Mouse (Mus musculus) liver, adult 2 months (tissue): ENCODE data around the gene Hnrnpa3. TPM values are rescaled to one million over a fixed set of nuclear protein-coding genes. Genes with fewer than 3 reads are reported as not detected.
A peak's percentile ranks its signal among the peaks of the same experiment; 100 is the strongest.

Source experiments
- DNase-seq: peaks from one replicate; pipeline ENCODE4 v3.0.0-alpha.2; 2011; ENCODE audit warnings: low read depth, low spot score; ENCODE audit errors: extremely low read depth
- H3K27ac ChIP-seq: fragments of 200-500 bp; replicated peaks from 2 replicates; pipeline ENCODE4 v1.5.1; 2012; ENCODE audit warnings: low read depth, mild to moderate bottlenecking, control low read depth, inconsistent platforms, low read length; ENCODE audit not compliant: insufficient read depth
- H3K27me3 ChIP-seq: fragments of 200-500 bp; 2 replicates; pipeline ENCODE4 v1.6.1; 2012; ENCODE audit warnings: mild to moderate bottlenecking, moderate library complexity, low read length, inconsistent platforms; ENCODE audit not compliant: control insufficient read depth, insufficient read depth
- H3K36me3 ChIP-seq: fragments of 200-500 bp; 2 replicates; pipeline ENCODE4 v1.6.1; 2012; ENCODE audit warnings: low read length, inconsistent platforms; ENCODE audit not compliant: control insufficient read depth, insufficient read depth
- H3K4me1 ChIP-seq: fragments of 200-500 bp; 2 replicates; pipeline ENCODE4 v1.6.1; 2011; ENCODE audit warnings: low read length; ENCODE audit not compliant: control insufficient read depth, insufficient read depth
- H3K4me3 ChIP-seq: fragments of 200-500 bp; 2 replicates; pipeline ENCODE4 v1.5.1; 2011; ENCODE audit warnings: low read depth, mild to moderate bottlenecking, control low read depth, low read length, moderate library complexity; ENCODE audit not compliant: insufficient read depth
- H3K79me2 ChIP-seq: fragments of 200-500 bp; 2 replicates; pipeline ENCODE4 v1.6.1; 2012; ENCODE audit warnings: inconsistent platforms, mild to moderate bottlenecking, low read length, moderate library complexity; ENCODE audit not compliant: control insufficient read depth, insufficient read depth
- H3K9ac ChIP-seq: fragments of 200-500 bp; 2 replicates; pipeline ENCODE4 v1.6.1; 2012; ENCODE audit warnings: low read depth, mild to moderate bottlenecking, control low read depth, inconsistent platforms, low read length
- CTCF ChIP-seq: fragments of 200-500 bp; IDR thresholded peaks from 2 replicates; pipeline ENCODE4 v1.5.1; 2011; ENCODE audit warnings: low read depth, low read length, control low read depth
- POLR2A ChIP-seq: fragments of 200-500 bp; IDR thresholded peaks from 2 replicates; pipeline ENCODE4 v1.6.1; 2011; ENCODE audit warnings: low read length, control low read depth; ENCODE audit not compliant: insufficient read depth; ENCODE audit errors: extremely low read depth
- WGBS: fragments of 180-500 bp; shearing (Covaris S2); methylation state at CpG from one replicate; pipeline ENCODE4 v1.1.7; 2018; 5-methylcytosine and 5-hydroxymethylcytosine counted together
- polyA plus RNA-seq: library from polyadenylated mRNA; depleted of rRNA; stranded (reverse); fragments of >200 nt; gene quantifications from 2 replicates; pipeline ENCODE4 v1.2.3, GENCODE M21; 2012; rRNA removed
- total RNA-seq: library from RNA; depleted of rRNA; stranded (reverse); fragments of >200 nt; gene quantifications from 2 replicates; pipeline ENCODE4 v1.2.3, GENCODE M21; 2014; rRNA removed

Gene Hnrnpa3
- total and polyA plus RNA-seq, 2 experiments = 13.9 to 45.5 TPM

GRCm38 (mm10) chr2:75705162-75705752 lies 46.2 kb downstream of the Hnrnpa3 start:
- H3K4me1 ChIP-seq = peaks cover 22% of the 10 kb centered on the region
- WGBS = 6% methylated on average over 19 of the region's 19 CpGs

GRCm38 (mm10) chr2:75706435-75706834 lies 47.4 kb downstream of the Hnrnpa3 start:
- H3K79me2 ChIP-seq = peaks cover 10% of the 10 kb centered on the region; the same call in 1 of the 2 replicates
- H3K27ac ChIP-seq = no peak overlapping the region
- H3K27me3 ChIP-seq = no peaks in the 10 kb centered on the region
- no peaks in the 10 kb centered on the region for H3K36me3 ChIP-seq
- no peak overlapping the region for H3K4me3 ChIP-seq
- WGBS = 39% methylated on average over 5 of the region's 5 CpGs
- DNase-seq = no peak
- H3K4me1 ChIP-seq = peaks cover 18% of the 10 kb centered on the region
- H3K9ac ChIP-seq = no peak overlapping the region
- no peak for TF ChIP-seq CTCF
- TF ChIP-seq POLR2A = no peak

More at GRCm38 (mm10) chr2:75705162-75705752, 46.2 kb downstream of the Hnrnpa3 start:
- peak; percentile 99 for DNase-seq
- Histone ChIP-seq H3K27me3 (no peaks in the 10 kb centered on the region), H3K9ac (peak overlapping the region; percentile 81), H3K36me3 (no peaks in the 10 kb centered on the region), H3K4me3 (peak overlapping the region; percentile 67), H3K79me2 (peaks cover 12% of the 10 kb centered on the region; the same call in 1 of the 2 replicates), H3K27ac (peak overlapping the region; percentile 96)
- TF ChIP-seq POLR2A (0 out of 2 replicates have a peak, but pooled peaks have one; percentile 30), CTCF (no peak)

GRCm38 (mm10) chr2:75707420-75707819 lies 48.4 kb downstream of the Hnrnpa3 start:
- Histone ChIP-seq H3K36me3 (no peaks in the 10 kb centered on the region), H3K27ac (no peak overlapping the region; the same call in 1 of the 2 replicates), H3K4me3 (no peak overlapping the region), H3K27me3 (no peaks in the 10 kb centered on the region), H3K9ac (no peak overlapping the region), H3K79me2 (peaks cover 6% of the 10 kb centered on the region; the same call in 1 of the 2 replicates), H3K4me1 (peaks cover 10% of the 10 kb centered on the region)
- TF ChIP-seq POLR2A = no peak
- 0 out of 2 replicates have a peak, but pooled peaks have one; percentile 19 for TF ChIP-seq CTCF
- DNase-seq = peak; percentile 74
- WGBS = 3% methylated on average over 1 of the region's 1 CpGs

GRCm38 (mm10) chr2:75713083-75713482 lies 54.0 kb downstream of the Hnrnpa3 start:
- Histone ChIP-seq H3K4me1 (peaks cover 20% of the 10 kb centered on the region), H3K9ac (no peak overlapping the region), H3K36me3 (no peaks in the 10 kb centered on the region), H3K4me3 (no peak overlapping the region), H3K27me3 (no peaks in the 10 kb centered on the region), H3K27ac (peak overlapping the region; percentile 22), H3K79me2 (no peaks in the 10 kb centered on the region; the same call in 1 of the 2 replicates)
- no peak for DNase-seq
- WGBS = 72% methylated on average over 3 of the region's 3 CpGs
- TF ChIP-seq CTCF = no peak

- Histone ChIP-seq H3K27me3 (no peaks in the 10 kb centered on the region), H3K27ac (no peak overlapping the region), H3K79me2 (no peaks in the 10 kb centered on the region), H3K36me3 (no peaks in the 10 kb centered on the region), H3K9ac (no peak overlapping the region), H3K4me3 (no peak overlapping the region), H3K4me1 (peaks cover 27% of the 10 kb centered on the region)
- WGBS = 29% methylated on average over 4 of the region's 4 CpGs
- DNase-seq = peak; percentile 54
- TF ChIP-seq POLR2A = no peak
- TF ChIP-seq CTCF = no peak
Observed at GRCm38 (mm10) chr2:75714766-75715165, 55.7 kb downstream of the Hnrnpa3 start.

GRCm38 (mm10) chr2:75716046-75717016 lies 57.3 kb downstream of the Hnrnpa3 start:
- Histone ChIP-seq H3K36me3 (no peaks in the 10 kb centered on the region), H3K27ac (peak overlapping the region; percentile 95), H3K4me3 (no peak overlapping the region), H3K4me1 (peaks cover 31% of the 10 kb centered on the region), H3K9ac (no peak overlapping the region), H3K79me2 (no peaks in the 10 kb centered on the region), H3K27me3 (no peaks in the 10 kb centered on the region)
- TF ChIP-seq CTCF (no peak), POLR2A (no peak)
- 26% methylated on average over 12 of the region's 12 CpGs for whole genome bisulfite sequencing
- peak; percentile 99 for DNase-seq

Other genes with a start within 250 kb of the Hnrnpa3 start
- 29.5 and 34.1 TPM in 2 replicates for gene Nfe2l2, start 45.4 kb downstream of the Hnrnpa3 start, total RNA-seq
- 35.9 and 40.1 TPM in 2 replicates for gene Nfe2l2, start 45.4 kb downstream of the Hnrnpa3 start, polyA plus RNA-seq
- gene Agps, start 172.9 kb downstream of the Hnrnpa3 start, total RNA-seq = 10.6 and 10.9 TPM in 2 replicates
- 1.3 and 1.6 TPM in 2 replicates for gene Agps, start 172.9 kb downstream of the Hnrnpa3 start, polyA plus RNA-seq